Mouse (Mus musculus) ES-Bruce4 (cell line): ENCODE measurements around the gene Celf2.

Experiments
- CTCF ChIP-seq: IDR thresholded peaks from one replicate; pipeline ENCODE4 v1.8.1; 2011; ENCODE audit warnings: low read depth, low read length
- EP300 ChIP-seq: IDR thresholded peaks from 2 replicates; pipeline ENCODE4 v1.6.1; 2011; ENCODE audit warnings: low read depth, low read length; ENCODE audit not compliant: insufficient read depth

DNA sequence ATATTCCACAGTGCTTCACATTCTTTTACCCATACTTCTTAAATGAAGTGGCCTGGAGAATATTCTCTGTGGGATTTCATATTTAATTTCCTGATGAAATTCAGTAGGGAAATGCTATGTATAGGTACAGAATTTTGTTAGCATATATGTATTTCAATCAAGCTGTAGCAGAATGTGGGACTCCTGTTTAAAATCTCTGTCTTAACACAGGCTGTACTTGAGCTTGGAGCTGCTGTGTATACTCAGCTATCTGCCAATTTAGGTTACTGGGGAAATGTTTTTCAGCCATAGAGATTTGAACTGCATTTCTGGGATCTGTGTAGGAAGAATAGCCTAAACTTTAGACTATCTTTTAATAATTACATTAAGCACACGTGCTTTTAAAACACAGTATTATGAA, 330.2 kb downstream of the Celf2 start:
- TF ChIP-seq CTCF (no peak), EP300 (no peak)
